Mouse (Mus musculus): Measurements from ENCODE around the gene Mapk14.
"Not testable (repeated sequence)": the region's sequence is repeated elsewhere in the genome, so short reads cannot be mapped to it uniquely, and the experiment has no call there.

Gene Mapk14

DNA sequence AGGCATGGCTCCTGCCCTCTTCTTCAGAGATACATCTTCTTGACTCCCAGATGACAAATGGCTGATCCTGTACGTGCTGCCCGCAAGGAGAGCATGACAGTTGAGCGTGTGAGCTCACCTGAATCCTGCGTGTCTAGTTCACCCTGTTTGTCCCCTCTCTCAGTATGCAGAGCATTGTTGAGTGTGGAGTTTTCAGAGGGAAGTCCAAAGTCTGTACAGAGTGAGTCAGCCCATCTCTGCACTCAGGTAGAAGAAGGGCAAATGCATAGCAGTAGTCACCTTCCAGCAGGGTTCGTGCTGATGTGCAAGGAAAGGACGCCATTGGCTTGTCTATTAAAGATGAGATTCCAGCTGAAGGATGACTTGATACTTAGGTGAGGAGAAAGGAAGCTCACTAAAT lies 48.1 kb downstream of the Mapk14 start:
- no peak for DNase-seq (ENCODE audit: low read depth, low spot score)

DNA sequence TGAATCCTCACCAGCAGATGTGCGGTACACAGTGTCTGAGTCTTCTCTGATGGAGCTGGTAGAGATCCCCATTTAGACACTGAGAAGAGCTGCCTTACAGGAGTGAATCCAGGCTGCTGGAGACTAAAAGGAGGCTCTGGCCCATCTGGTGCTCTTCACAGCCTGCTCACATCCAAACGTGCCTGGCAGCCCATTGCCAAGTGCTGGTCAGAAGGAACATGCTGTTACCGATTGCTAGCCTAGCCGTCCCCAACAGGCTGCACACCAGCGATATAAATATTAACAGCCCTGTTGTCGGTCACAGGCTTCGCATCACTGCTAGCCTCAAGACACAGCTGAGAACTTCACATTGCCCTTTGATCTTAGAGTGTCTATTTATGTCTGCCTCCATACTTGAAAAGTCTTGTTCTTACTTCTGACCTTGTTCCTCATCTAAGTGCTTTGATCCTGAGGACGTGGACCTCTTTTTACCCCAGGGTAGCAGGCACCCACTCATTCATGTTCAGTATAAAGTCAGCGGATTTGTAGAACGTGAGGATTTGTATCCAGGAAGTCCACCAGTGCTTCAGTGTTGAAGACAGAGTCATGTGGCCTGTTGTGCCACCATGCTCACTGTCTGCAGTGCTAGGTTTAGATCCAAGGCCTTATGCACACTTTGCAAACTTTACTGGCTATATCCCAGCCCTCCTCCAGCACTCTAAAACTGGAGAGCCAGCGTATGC lies 52.2 kb downstream of the Mapk14 start:
- no peak for DNase-seq (ENCODE audit: low read depth, low spot score)

DNA sequence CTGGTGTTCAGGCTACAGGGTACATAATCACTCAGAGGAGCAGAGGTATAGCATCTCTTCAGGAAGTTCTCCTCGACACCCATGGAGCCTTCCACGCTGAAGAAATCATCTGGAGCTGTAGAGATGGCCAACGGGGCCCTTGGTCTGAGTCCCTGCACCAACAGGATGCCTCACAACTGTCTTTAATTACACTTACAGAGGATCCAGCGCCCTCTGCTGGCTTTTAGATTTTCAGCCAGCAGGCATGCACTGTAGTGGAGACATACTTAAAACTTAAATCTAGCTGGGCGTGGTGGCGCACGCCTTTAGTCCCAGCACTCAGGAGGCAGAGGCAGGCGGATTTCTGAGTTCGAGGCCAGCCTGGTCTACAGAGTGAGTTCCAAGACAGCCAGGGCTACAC lies 52.8 kb downstream of the Mapk14 start:
- no peak for DNase-seq (ENCODE audit: low read depth, low spot score)

DNA sequence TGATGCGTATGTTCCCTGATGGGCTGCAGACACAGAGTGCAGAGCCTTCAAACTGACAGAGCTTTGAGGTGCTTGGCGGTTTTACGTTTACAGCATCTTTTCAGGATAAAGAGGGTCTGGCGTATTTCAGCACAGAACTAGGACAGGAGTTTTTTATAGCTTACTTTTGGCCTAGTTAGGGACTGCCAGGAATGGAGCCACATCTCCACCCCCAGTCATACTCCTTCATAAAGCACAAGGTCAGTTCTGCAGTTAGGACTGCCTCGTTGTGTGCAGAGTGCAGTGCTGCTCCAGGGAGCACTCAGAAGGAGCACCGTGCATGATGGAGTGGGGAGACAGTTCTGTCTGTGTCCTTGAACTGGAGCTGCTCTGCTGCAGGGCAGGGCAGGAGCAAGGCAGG lies 54.6 kb downstream of the Mapk14 start:
- DNase-seq (ENCODE audit: low read depth, low spot score) = no peak

DNA sequence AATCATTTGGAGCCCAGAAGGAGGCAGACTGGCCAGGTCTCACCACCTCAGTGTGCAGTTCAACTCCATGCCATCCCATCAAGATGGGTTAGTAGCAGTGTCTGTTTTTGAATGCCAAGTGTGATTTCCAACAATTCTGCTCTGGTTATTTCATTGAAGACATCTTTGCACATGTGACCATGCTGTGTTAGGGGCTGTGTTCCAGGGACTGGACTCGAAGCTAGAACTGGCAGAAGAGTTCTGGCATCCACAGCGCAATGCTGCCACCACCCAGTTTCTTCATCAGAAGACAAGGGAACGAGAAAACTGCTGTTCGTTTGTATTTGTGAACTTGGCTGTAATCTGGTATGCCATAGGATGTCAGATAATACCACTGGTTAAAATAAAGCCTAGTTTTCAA lies 56.9 kb downstream of the Mapk14 start:
- no peak for DNase-seq (ENCODE audit: low read depth, low spot score)

DNA sequence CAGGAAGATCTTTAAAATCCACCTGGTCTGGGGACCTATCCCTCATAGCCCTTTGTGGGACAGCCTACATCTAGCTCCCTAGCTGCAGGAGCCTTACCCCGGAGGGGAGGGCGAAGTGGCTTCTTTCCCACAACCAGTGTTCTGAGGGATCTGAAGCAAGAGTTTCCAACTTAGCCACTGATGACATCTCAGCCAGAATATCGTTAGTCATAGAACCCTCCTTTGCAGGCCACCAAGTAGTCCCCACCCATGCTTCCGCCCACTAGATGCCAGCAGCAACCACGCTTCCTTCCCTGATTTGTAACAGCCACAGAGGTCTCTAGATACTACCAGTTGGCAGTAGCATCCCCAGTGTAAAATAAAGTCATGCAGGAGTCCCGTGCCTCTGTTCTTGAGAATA lies 59.5 kb downstream of the Mapk14 start:
- DNase-seq (ENCODE audit: low read depth, low spot score) = no peak

DNA sequence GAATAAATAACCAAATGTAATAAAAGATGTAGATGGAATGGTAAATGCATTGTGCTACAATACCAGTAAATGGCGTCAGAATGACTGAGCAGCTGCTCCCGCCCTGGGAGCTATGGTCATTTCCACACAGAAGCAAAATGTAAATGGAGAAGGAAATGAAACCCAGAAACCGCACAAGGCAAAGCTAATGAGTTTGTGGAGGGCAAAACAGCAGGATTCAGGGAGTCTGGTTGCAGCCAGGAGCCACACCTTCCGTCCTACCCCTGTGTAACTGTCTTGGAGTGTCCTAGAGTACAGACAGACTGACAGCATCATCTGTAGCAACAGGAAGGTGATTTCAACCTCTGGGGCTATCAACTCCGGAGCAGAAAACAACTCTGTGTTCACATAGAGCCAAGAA lies 65.3 kb downstream of the Mapk14 start:
- DNase-seq (ENCODE audit: low read depth, low spot score) = no peak

DNA sequence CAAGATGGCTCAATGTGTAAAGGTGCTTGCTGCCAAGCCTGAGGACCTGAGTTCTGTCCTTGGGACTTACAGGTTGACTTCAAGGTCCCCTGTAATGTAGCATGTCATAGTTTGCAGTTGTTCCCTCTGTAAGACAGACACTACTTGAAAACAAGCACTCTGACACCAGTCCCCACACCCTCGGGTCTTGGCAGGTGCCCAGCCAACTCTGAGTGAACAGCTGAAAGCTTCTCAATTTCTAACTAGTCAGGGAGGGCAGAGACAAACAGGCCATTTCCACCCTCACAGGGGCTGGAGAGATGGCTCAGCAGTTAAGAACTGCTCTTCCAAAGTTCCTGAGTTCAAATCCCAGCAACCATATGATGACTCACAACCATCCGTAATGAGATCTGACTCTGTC lies 66.3 kb downstream of the Mapk14 start:
- no peak for DNase-seq (ENCODE audit: low read depth, low spot score)

DNA sequence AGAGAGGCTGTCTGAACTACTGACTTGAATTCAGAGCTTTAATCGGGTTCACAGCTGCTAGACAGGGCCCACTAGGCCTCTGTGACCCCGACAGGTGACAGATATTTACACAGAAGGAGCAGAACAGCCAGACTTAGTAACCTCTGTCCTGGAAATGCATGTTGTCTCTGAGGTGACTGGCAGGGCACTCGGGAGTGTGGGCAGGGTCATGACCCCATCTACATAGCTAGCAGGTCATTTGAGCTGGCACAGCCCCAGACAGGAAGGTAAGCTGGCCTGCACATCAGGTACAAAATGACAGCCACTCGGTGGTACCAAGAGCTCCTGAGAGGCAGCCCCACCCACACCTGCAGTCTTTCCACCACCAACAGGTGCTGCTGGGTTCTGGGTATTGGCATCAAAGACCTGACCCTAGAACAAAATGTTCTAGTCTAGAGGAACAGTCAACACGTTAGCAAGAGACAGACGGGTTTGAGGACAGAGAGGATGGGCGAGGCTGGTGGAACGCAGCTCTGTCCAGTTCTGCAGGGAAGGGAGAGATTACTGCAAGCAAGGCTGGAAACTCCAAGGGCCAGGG lies 69.7 kb downstream of the Mapk14 start:
- no peak for DNase-seq (ENCODE audit: low read depth, low spot score)

DNA sequence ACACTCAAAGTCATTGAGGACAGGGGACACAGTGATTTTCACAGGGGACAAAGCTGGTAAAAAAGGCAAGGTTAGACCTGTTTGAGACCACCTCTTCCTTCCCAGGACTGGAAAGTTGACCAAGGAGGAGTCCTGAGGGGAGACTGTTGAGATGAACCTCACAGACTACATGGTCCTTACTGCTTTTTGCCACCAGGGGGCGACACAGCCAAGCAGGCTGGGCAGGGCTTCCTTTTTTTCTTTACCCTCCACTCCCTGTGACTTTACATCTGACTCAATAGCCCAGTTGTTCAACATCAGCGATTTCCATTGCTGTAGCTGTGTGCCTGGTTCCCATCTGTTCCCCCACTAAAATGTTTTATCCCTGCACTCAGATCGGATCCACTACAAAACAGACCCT lies 70.7 kb downstream of the Mapk14 start:
- peak; percentile 22 for DNase-seq (ENCODE audit: low read depth, low spot score)

DNA sequence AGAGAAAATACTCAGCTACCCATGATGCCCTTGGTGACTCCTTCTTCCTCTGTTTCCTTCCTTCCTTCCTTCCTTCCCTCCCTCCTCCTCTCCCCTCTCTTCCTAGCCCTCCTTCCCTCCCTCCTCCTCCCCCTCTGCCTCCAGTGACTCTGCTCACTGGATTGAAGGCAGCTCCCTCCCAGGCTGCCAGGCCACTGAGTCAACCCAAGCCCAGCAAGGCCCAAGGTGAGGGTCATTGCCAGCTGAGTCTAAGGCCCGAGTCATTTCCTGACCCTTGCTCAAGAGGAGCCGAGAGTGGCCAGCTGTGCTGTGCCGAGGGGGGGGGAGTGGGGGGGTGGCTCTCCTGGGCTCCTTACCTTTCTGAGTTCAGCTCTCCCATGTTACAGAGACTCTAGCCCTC lies 75.1 kb downstream of the Mapk14 start:
- no peak for DNase-seq (ENCODE audit: low read depth, low spot score)

DNA sequence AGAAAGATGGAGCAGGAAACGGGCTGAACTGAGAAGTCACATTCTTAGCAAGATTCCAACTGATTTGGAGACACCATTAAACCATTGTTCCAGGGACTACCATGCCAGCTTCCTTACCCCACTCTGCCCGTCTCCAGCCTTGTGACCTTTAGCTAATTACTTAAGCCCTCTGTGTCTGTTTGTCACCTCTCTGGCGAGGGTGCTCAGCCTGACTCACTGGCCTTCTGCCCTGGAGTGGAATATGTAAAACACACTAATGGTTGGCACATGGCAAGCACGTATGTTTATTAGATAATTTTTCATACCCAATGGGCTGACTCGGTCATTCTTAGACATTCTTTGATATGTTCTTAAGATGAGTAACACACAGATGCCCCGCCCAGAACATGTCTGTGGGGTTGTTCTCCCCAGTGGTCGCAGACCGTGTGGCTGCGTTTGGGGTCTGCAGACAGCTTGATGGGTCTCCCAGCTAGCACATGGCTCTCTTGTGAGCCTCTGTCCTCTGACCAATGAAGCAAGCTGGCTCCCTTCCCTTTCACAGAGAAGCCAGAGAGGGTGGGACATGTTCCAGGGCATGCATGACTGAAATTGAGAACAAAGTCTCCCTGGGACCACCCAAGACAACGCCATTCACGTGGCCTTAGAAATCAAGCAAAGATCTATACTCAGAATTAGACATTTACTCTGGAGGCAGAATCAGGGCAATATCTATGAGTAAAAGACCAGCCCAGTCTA lies 75.8 kb downstream of the Mapk14 start:
- DNase-seq (ENCODE audit: low read depth, low spot score) = no peak

DNA sequence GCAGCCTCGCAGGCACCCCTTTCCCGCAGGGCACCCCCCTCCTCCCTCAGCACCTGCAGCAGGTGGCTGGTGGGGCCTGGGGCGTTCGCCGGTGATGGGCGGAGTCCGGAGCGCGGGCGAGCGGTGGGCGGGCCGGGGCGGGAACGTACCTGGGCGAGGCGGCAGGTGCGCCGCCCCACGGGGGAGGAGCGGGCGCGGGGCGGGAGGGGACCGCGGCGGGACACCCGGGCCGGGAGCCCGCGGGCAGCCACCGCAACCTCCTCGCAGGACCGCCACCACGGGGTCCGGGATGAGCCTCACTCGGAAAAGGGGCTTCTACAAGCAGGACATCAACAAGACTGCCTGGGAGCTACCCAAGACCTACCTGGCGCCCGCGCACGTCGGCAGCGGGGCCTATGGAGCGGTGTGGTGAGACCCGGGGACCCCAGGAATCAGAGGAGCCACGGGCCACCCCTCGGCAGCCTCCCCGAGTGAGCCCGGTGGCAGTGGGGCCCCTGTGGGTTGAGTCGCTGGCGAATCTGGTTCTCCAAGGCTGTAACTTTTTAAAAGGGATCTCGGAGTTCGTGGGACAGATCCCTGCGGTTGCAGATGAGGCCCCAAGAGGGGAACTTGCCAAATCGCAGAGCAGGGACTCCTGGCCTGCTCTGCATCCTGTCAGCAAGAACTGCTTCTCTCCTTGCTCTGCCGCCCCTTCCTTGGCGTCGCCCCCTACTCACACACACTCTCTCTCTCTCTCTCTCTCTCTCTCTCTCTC lies 78.2 kb downstream of the Mapk14 start, which contains the start of gene Mapk13:
Gene Mapk13 (plus strand): TSS at position 177 of the 754 bp plus-strand sequence.
- DNase-seq (ENCODE audit: low read depth, low spot score) = no peak

DNA sequence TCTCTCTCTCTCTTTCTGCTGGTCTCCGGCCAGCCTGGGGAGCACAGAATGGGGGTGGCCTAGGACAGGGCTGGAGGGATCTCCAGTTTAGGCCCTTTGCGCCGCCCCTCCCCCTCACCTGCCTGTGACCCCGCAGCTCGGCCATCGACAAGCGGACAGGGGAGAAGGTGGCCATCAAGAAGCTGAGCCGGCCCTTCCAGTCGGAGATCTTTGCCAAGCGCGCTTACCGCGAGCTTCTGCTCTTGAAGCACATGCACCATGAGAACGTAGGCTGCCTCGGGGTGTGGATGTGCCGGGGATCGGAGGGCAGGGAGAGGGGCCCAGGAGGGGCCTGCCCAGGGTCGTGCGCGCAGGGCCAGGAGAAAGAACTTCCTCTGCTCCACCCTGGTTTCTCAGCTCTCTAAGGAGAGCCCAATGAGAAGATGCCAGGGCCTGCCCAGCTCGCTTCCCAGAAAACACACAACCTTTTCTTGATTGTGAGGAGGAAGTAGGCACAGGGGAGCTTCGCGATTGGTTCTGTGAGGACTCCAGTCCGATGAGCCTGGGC lies 78.8 kb downstream of the Mapk14 start:
- DNase-seq (ENCODE audit: low read depth, low spot score) = no peak

DNA sequence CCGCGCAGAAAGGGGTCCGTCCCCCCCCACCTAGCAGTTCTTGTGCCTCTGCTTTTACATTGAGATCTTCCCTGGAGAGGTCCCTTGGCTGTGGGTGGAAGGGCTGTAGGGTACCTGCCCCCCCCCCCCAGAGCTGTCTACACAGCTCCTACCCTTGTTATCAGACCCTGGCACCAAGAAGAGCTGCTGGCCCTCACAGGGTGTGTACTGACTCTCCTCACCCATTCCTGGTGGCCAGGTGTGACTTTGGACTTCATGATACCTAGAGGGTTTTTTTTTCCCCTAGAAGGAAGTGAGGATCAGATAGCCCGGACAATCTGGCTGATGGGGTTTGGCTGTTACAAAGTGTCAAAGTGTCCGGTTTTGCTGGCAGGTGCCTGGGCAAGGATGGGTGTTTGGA lies 80.2 kb downstream of the Mapk14 start:
- DNase-seq (ENCODE audit: low read depth, low spot score) = no peak

DNA sequence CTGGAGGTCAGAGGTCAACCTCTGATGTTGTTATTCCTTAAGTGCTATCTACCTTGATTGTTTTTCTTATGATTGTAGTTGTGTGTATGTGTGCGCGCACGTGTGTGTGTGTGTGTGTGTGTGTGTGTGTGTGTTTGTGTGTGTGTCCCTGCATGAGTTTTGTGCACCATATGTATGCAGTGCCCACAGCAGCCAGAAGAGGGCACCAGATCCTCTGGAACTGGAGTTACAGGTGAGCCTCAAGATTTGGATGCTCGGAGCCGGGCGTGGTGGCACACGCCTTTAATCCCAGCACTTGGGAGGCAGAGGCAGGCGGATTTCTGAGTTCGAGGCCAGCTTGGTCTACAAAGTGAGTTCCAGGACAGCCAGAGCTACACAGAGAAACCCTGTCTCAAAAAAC lies 83.2 kb downstream of the Mapk14 start:
- DNase-seq (ENCODE audit: low read depth, low spot score) = not testable (repeated sequence)

DNA sequence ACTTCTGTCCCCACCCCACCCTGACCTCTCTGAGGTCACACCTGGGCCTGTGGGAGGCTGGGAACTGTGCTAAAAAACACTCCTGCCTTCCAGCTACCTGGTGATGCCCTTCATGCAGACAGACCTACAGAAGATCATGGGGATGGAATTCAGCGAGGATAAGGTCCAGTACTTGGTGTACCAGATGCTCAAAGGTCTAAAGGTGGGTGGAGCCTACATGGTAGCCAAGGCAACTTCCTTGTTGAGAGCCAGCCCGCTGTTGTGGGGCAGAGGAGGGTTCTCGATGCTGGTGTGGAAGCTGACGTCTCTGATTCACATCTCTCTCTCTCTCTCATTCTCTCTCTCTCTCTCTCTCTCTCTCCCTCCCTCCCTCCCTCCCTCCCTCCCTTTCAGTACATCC lies 84.0 kb downstream of the Mapk14 start:
- no peak for DNase-seq (ENCODE audit: low read depth, low spot score)

DNA sequence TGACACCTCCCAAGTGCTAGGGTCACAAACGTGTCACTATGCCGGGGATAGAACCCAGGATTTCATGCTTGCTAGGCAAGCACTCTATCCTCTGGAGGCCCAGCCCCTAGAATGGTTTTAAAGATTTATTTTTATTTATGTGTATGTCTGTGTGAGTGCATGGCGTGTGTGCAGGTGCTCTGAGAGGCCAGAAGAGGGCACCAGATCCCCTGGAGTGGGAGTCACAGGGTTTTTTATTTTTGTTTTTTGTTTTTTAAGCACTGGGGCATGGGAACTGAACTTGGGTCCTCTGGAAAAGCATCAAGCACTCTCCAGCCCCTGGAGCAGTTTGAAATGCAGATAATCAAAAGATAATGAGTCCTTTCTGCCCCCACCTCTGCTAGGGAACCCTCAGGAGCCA lies 85.7 kb downstream of the Mapk14 start:
- no peak for DNase-seq (ENCODE audit: low read depth, low spot score)

DNA sequence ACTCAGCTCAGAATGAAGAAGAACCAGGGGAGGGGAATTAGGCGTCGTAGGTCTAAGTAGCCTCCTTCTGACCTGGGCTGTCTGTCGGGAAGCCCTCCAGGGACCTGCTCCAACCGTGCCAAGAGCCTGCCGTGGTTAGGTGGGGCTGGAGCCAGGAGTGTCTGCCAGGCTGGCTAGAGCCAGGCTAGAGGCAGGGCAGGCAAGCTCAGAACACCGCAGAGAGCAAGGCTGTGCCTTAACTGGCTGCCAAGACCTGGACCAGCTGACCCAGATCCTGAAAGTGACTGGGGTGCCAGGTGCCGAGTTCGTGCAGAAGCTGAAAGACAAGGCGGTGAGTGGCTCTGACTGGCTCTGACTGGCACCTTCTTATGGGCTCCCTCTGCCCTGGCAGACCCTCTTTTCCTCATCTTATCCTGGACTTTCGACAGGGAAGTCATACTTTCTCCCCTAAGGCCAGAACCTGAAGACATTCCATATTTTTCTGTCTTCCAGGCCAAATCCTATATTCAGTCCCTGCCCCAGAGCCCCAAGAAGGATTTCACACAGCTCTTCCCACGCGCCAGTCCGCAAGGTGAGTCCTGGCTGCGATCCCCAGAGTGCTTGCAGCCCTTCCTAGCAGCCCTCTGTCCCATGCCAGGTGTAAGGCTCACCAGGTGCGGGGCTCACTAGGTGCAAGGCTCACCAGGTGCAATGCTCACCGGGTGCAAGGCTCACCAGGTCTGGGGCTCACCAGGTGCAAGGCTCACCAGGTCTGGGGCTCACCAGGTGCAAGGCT lies 86.3 kb downstream of the Mapk14 start:
- DNase-seq (ENCODE audit: low read depth, low spot score) = no peak

DNA sequence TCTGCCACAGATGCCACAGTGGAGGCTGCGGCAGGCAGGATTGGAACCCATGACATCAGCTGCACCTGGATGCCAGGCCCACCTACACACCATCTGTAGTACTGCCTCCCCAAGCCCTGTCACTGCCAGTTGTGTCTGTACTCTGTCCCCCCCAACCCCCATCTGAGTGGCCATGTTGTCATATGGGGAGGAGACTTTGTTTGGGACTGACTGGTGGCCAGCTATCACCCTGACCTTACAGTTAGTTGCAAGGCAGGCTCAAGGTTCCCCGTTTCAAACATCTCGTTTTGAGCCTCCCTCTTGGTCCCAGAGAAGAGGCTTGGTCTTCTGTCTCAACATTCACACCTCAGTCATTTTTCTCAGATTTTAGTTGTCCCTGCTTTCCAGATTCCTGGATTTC lies 88.6 kb downstream of the Mapk14 start:
- no peak for DNase-seq (ENCODE audit: low read depth, low spot score)

DNA sequence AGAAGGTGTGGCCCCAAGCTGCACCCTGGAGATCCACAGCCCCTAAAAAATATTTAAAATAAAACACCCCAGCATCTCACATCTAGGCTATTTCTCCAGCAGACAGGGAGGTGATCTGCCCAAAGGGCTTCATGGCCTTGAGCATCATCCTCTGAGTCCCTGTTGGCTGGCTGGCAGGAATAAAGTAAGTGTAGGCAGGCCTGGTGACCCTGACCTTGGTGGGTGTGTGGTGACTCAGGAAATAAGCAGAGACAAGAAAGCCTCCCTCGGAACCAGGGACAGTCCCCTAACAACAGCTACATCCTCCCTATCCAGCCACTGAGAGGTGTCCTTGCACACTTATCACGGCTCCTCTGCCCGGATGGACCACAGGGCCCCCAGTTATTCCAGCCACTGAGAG lies 89.7 kb downstream of the Mapk14 start:
- DNase-seq (ENCODE audit: low read depth, low spot score) = no peak
